Mouse (Mus musculus) hematopoietic multipotent progenitor cell, adult 10-12 weeks (in vitro differentiated cells): ENCODE results near the gene Chek1. TPM values are rescaled to one million over a fixed set of nuclear protein-coding genes. Genes with fewer than 3 reads are reported as not detected.

Experiments
- polyA plus RNA-seq: library from polyadenylated mRNA; stranded (reverse); fragments of >175 nt; gene quantifications from 2 replicates; pipeline ENCODE4 v1.2.3, GENCODE M21; 2012; ENCODE audit warnings: low replicate concordance

The Chek1 gene
- polyA plus RNA-seq = 0.25 and 0.39 TPM in 2 replicates

GRCm38 (mm10) chr9:36727034-36727755, at the start of gene Chek1:
Gene Chek1, minus strand, starts transcription at chr9:36727065.

GRCm38 (mm10) chr9:36767203-36768143, 40.6 kb upstream of the Chek1 start, which contains the start of gene Stt3a:
Gene Stt3a, minus strand, starts transcription at chr9:36767679.

DNA sequence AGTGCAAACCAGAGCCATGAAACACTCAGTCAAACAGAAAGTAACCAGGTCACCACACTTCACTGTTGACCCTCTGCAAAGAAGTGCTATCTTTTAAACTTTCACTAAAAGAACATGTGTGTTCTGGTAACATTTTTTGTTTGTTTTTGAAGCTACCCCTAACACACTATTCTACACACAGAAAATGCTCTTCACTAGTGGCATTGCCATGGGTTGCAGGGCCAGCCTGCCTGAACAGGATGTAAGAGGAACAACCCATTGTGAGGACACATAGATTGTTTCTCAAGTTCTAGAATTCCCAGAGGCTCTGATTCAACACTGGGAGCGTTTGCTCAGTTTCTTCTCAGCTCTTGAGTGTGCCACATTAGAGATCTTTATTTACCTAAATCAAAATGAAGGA, 33.9 kb downstream of the Chek1 start, which contains the start of gene Acrv1:
Acrv1 (plus strand) TSS at position 301 of the 400 bp plus-strand sequence.

Other genes starting within 250 kb of the Chek1 start
- gene Gm5615, start 185.1 kb downstream of the Chek1 start, polyA plus RNA-seq = not detected in 2 replicates
- gene Gm17689, start 144.4 kb downstream of the Chek1 start, polyA plus RNA-seq = not detected in 2 replicates
- gene A630095E13Rik, start 83.7 kb downstream of the Chek1 start, polyA plus RNA-seq = not detected in 2 replicates
- gene Acrv1, start 33.8 kb downstream of the Chek1 start, polyA plus RNA-seq = not detected in 2 replicates
- 1.2 and 8.7 TPM in 2 replicates for gene Stt3a, start 40.6 kb upstream of the Chek1 start, polyA plus RNA-seq
- 27.6 and 34.8 TPM in 2 replicates for gene Ei24, start 70.3 kb upstream of the Chek1 start, polyA plus RNA-seq
- gene Fez1, start 94.8 kb upstream of the Chek1 start, polyA plus RNA-seq = not detected in 2 replicates